Mouse (Mus musculus): Measurements from ENCODE around the gene Pck1. TPM values are rescaled to one million over a fixed set of nuclear protein-coding genes. Genes with fewer than 3 reads are reported as not detected.
"Not testable (repeated sequence)": the region's sequence is repeated elsewhere in the genome, so short reads cannot be mapped to it uniquely, and the experiment has no call there.

Gene Pck1
- total RNA-seq (2021): 10 to 100 TPM in 1 of 2 experiments, 1 to 10 TPM in 1; 9.1 to 17.4 TPM
- long read RNA-seq, experiment 1, partial matches to known transcripts: 1 of 4 reads
- long read RNA-seq, experiment 1, other reads (novel, unspliced or antisense): 1 of 4 reads
- long read RNA-seq, experiment 2, transcript Pck1-201 (10 exons, 2,661 nt): major isoform, 5 of 7 reads
- long read RNA-seq, experiment 2, partial matches to known transcripts: 2 of 7 reads
- long read RNA-seq, experiment 2, other reads (novel, unspliced or antisense): 0 of 7 reads

DNA sequence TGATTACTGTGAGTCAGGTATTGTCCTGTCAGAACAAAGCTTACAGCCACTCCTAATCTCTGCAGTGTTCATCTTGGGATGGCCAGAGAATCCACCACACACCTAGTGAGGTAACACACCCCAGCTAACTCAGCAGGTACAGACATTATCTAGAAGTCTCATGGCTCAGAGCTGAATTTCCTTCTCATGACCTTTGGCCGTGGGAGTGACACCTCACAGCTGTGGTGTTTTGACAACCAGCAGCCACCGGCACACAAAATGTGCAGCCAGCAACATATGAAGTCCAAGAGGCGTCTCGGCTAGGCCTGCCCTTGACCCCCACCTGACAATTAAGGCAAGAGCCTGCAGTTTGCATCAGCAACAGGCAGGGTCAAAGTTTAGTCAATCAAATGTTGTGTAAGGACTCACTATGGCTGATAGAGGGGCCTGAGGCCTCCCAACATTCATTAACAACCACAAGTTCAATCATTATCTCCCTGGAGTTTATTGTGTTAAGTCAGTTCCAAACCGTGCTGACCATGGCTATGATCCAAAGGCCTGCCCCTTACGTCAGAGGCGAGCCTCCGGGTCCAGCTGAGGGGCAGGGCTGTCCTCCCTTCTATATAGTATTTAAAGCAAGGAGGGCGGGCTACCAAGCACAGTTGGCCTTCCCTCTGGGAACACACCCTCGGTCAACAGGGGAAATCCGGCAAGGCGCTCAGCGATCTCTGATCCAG is at the start of gene Pck1:
Gene Pck1, plus strand, starts transcription at position 613 of the 716 bp plus-strand sequence.
- no peak for DNase-seq

DNA sequence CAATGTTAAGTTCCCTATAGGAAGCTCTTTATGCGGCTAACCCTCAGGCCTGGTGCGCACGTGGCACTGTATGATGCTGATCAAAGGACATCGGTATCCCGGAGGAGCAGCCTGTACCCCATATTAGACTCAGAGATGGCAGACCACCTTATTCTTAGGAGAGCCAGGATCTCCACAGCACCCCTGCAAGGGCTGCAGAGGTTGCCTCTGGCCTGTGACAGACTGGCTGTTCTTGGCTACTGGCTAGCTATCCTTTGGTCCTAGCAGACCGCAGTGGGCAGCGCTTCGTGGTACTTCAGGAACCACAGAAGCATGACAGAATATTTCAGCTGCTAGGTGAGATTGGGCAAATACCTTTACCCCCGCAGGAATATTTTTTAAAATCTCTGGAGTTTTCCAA is 46.4 kb upstream of the Pck1 start:
- DNase-seq: no peak

DNA sequence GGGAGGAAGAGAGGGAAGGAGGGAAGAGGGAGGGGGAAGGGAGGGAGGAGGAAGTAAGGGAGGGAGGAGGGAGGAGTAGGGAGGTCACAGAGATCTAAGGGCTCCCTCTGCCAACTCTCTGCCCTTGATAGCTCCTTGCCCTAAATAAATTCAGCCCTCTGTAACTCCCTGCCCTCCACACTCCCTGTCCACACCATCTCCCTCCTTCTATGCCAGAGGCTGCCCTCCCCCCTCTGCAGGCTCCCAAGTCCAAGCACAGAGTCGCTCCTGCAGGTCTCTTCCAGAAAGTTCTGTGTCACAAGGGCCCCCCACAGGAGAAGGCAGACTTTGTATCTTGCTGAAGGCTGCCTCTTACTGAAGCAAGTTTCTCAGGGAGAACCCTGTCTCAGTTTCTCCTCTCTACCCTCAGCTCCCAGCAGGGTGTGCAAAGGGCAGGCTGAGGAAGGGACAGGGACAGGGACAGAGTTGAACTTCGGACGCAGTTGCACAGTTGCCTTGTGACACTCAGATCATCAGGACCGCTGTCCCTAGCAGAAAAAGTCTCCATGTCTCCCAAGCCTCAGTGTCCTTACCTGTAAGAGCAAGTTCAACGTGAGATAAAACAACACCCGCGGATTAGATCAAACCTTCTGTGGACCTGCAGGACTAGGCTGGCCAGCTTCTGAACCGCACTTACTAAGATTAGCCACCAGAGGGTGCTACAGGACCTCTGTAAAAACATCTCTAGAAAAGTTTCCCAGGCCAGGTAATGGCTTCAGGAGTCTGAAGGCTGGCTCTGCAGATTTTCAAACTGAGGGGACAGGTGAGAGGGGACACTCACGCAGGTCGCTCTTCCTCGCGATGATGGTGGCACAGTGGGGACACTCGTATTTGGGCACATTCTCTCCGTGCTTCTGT is 45.7 kb upstream of the Pck1 start:
- peak; percentile 39 for DNase-seq

GRCm38 (mm10) chr2:173108509-173109190 is 44.2 kb upstream of the Pck1 start:
- no peak for DNase-seq

DNA sequence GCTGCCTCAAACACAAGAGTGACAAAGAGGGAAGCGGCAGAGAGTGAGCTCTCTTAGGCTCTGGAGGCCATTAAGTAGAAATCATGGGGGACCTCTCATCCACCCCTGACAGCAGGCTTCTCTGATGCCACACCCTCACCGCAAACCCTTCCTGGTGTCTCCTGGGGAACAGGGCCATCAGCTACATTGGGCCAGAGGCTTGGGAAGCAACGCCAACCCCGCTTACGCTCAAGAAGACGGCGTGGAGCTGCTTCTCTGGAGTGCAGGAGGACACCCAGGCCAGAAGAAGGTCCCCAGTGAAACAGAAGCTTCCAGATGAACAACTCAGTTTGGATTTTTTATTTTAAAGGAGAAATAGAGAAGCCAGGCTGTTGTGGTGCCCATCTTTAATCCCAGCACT is 43.3 kb upstream of the Pck1 start:
- no peak for DNase-seq

- no peak for DNase-seq
Observed at GRCm38 (mm10) chr2:173110571-173110970, 42.3 kb upstream of the Pck1 start.

- DNase-seq: not testable (repeated sequence)
Observed at GRCm38 (mm10) chr2:173113796-173114195, 39.1 kb upstream of the Pck1 start.

- no peak for DNase-seq
Observed at GRCm38 (mm10) chr2:173119023-173119944, 33.6 kb upstream of the Pck1 start, which contains the start of gene Ctcfl. Gene Ctcfl, minus strand, starts transcription at chr2:173119525.

DNA sequence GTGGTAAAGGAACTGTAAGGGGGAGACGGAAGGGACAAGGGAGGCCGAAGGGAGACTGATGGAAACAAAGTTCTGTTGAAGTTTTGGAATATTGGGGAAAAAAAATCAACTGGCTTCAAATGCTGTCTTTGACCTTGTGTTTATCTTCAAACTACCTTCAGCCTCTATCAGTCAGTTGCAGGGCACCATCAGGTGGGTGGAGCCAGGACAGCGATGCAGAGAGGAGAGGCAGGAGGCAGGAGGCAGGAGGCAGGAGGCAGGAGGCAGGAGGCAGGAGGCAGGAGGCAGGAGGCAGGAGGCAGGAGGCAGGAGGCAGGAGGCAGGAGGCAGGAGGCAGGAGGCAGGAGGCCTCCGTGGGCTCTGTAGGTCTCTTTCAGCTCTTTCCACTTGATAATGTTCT is 32.7 kb upstream of the Pck1 start:
- not testable (repeated sequence) for DNase-seq

GRCm38 (mm10) chr2:173124022-173124735 is 28.7 kb upstream of the Pck1 start:
- no peak for DNase-seq

DNA sequence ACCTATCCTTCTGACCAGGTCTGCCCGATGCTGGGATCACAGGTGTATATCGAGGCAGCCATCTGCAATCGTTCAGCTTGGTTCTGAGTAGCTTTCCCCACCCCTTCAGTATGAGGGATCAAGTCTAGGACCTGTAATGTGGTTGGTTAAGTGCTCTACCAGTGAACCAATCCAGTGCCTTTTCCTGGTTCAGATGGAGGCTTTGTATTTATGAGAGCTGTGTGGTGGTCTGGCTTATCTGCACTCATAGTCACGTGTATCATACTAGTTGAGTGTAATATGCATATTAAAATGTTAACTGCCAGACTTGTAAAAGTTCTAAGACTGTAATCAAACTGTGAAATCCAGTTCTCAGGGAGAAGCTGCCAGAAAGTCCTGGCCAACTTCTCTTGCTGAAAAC is 26.5 kb upstream of the Pck1 start:
- no peak for DNase-seq

- no peak for DNase-seq
Observed at GRCm38 (mm10) chr2:173129111-173129510, 23.7 kb upstream of the Pck1 start.

DNA sequence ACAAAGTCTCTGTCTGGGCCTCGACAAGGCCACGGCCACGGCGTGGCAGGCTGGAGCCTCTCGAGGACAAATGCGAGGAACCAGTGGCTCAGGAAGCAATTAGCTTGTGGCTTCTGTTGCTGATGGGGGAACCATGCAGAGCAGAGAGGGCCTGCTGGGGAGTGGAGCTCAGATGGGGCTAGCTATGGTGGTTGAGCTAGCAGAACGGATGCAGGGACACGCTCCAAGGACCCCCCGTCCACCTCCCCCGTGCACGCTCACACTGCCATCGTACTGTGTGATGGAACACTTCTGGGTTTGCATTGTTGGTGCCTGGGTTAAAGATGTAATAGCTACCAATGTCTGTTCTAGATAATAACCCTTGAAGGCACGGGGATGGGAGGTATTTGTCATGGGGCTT is 20.6 kb upstream of the Pck1 start:
- DNase-seq: no peak

- DNase-seq: no peak
Observed at GRCm38 (mm10) chr2:173132794-173133300, 20.0 kb upstream of the Pck1 start.

- no peak for DNase-seq
Observed at GRCm38 (mm10) chr2:173134695-173135094, 18.2 kb upstream of the Pck1 start.

GRCm38 (mm10) chr2:173138323-173139239 is 14.3 kb upstream of the Pck1 start:
- no peak for DNase-seq

DNA sequence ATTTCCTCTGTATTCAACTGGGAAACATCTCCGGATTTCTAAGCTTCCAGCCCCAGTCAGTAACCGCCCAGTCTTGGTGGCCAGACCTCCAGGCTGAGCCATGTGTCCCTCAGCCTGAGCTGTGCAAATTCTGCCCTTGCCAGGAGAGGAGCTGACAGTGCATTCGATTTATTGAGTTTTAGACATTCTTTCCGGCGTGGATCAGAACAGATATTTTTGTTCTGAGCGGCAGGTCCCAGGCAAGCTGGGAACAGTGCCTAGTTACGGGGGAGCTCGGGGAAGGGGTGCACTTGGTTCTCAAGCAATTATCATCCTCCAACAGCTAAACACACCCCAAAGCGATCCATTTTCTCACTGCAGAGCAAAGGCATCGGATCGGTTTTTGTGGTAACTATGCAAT is 9.2 kb upstream of the Pck1 start:
- DNase-seq: no peak

DNA sequence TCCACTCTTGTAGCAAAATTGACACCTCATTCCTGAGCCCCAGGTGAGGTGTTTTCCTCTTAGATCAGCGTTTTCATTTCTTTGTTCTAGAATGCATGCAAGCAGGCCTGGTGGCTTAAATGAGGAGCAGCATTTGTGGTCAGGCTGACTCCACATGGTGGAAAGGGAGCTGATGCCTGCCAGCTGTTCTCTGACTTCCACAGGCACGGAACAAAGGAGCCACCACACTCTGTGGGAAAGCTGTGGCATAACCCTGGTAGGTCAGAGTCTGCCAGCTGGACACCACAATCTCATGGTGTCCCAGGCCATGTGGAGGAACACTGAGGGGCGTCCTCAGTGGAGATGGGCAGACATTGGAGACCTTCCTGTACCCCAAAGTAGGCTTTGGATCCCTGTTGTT is 7.0 kb upstream of the Pck1 start:
- DNase-seq: no peak

DNA sequence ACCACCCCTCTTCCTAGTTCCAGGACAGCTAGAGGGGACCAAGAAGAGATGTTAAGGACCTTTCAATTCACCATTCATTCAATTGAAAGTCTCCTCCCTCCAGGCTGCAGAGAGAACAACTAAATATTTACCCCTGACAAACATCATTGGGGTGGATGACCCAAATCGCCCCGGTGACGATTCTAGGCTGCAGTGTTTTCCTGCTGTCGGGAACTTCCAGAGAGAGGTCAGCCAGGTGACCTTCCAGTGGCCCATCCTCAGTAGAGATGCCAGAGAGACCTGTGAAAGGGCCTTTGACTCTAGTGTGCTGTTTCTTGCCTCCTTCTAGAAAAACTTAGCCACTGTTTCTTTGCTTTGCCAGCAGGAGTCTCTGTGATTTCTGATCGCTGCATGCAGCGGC is 6.1 kb upstream of the Pck1 start:
- DNase-seq: no peak

All from gastrocnemius, postnatal 10 days (tissue).